Mouse (Mus musculus) Patski (cell line): ENCODE data around the gene Hist1h3h. TPM values are rescaled to one million over a fixed set of nuclear protein-coding genes. Genes with fewer than 3 reads are reported as not detected.
"Not testable (repeated sequence)": the region's sequence is repeated elsewhere in the genome, so short reads cannot be mapped to it uniquely, and the experiment has no call there.

Source experiments
- ATAC-seq: fragments of 100-300 bp; one replicate; pipeline ENCODE4 v1.8.0; 2021
- CTCF ChIA-PET: fragments of 350-600 bp; sonication (Branson Sonifier 250); formaldehyde crosslinking; loops from one replicate; lab custom pipeline; 2022; ENCODE audit warnings: inconsistent platforms; lab: Charles Lee
- POLR2A ChIA-PET: fragments of 350-600 bp; sonication (Branson Sonifier 250); formaldehyde crosslinking; loops from one replicate; lab custom pipeline; 2022; ENCODE audit warnings: antibody characterized with exemption, inconsistent platforms; lab: Charles Lee
- DNase-seq: peaks from one replicate; pipeline ENCODE4 v3.0.0-alpha.2; 2011; ENCODE audit warnings: low read depth, low spot score
- H3K27me3 ChIP-seq: fragments of 371-371 bp; one replicate; pipeline ENCODE4 v1.5.1; 2021
- CTCF ChIP-seq: fragments of 100-300 bp; IDR thresholded peaks from one replicate; pipeline ENCODE4 v1.5.1; 2021
- in situ Hi-C: fragments of 300-500 bp; cut with MboI; formaldehyde crosslinking; loops from 3 replicates; pipeline ENCODE4 v1.11.1; 2018; ENCODE audit warnings: low pct_unique_long_range_greater_than_20kb, mixed read lengths
- polyA plus RNA-seq: library from polyadenylated mRNA; unstranded; gene quantifications from one replicate; pipeline ENCODE4 v1.2.3, GENCODE M21; 2021

The Hist1h3h gene
- 4.9 TPM for polyA plus RNA-seq

DNA sequence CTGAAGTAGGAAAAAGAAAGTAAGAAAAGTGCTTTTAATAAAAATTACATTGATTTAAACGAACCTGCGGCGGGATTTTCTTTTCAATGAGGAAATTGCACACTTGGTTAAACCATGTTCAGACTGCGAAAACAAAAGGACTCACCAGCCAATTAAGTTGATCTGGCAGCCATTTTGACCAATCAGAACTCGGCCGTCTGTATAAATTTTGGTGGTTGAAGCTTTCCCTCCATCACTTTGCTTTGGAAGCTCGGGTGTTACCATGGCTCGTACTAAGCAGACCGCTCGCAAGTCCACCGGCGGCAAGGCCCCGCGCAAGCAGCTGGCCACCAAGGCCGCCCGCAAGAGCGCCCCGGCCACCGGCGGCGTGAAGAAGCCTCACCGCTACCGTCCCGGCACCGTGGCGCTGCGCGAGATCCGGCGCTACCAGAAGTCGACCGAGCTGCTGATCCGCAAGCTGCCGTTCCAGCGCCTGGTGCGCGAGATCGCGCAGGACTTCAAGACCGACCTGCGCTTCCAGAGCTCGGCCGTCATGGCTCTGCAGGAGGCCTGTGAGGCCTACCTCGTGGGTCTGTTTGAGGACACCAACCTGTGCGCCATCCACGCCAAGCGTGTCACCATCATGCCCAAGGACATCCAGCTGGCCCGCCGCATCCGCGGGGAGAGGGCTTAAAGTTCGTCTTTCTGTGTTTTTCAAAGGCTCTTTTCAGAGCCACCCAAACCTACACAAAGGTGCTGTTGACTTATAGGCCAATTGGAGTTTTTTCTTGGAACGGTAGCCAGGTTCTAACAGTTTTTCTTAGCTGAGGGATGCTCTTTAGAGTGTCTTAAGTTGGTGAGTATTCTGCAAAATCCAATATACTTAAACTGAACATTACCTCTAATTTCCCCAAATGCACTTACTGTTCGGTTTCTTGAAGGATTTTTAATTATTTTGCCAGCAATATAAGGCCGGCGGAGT lies at the start of gene Hist1h3h:
Hist1h3h (plus strand) TSS at position 263 of the 961 bp plus-strand sequence.
- ChIA-PET CTCF (interaction anchor here (1.7 kb wide), 1 partner anchor 16 kb away, joined by 4 read pairs; no protein-coding TSS in a partner anchor), POLR2A (interaction anchor here (1.1 to 1.2 kb wide), 2 partner anchors 16 to 19 kb away, joined by 3 read pairs; no protein-coding TSS in a partner anchor)
- in situ Hi-C loops, result loop anchor here (10.0 kb wide), 3 partner anchors 553 to 1817 kb away; partner anchors contain the start of genes Abt1, Hist1h2af, Hist1h3g and Hist1h4h
- not testable (repeated sequence) for H3K27me3 ChIP-seq
- peak; percentile 94 for DNase-seq
- ATAC-seq, result peak; percentile 23

DNA sequence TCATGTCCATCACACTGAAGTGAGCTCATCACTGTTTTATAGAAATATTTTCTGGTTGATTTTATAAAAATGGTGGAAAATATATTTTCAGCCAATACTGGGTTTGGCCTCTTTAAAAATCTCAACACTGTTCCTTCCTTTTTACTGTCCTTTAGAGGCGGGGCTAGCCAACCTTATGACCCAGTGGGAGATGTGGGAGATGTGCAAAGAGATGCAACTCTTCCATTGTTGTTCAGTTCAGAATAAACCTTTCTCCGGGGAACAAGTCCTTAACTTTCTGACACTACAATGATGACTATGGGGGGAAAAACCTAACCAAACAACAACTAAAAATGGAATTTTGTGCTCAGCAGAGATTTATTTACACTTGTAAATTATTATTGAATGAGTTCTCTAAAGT lies 40.2 kb upstream of the Hist1h3h start, which contains the start of gene Olfr1360:
Olfr1360 (minus strand) TSS at position 101 of the 400 bp plus-strand sequence.
- CTCF ChIA-PET, result no interaction called here
- in situ Hi-C loops, result no loop called here
- no peak for DNase-seq
- peaks cover 20% of the 10 kb centered on the region for H3K27me3 ChIP-seq
- ATAC-seq, result no peak
- POLR2A ChIA-PET, result no interaction called here
- TF ChIP-seq CTCF, result no peak

DNA sequence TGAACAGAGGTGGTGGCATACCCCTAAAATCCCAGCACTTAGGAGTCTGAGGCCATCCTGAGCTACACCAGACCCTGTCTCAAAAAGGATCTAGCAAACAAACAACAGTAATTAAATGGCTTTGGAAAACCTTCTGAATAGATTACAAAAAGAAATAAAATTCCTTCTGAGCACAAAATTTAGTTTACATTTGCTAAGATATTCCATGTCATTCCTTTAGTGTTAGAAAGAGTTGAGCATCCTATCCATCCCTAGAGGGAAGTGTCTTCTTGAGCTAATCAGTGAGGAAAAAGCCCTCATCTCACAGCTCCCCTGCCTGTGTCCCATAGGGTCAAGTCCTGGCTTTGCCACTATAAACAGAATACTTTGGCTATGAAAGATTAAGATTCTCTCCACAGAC lies 19.6 kb upstream of the Hist1h3h start, which contains the start of gene Olfr1359:
Olfr1359 (plus strand) TSS at position 301 of the 400 bp plus-strand sequence.
- no peak for ATAC-seq
- no peak for DNase-seq
- POLR2A ChIA-PET, result no interaction called here
- peaks cover 9% of the 10 kb centered on the region for H3K27me3 ChIP-seq
- CTCF ChIA-PET, result interaction anchor here (1.4 kb wide), 1 partner anchor 10 kb away, joined by 4 read pairs; no protein-coding TSS in a partner anchor
- no peak for TF ChIP-seq CTCF
- in situ Hi-C loops, result no loop called here

DNA sequence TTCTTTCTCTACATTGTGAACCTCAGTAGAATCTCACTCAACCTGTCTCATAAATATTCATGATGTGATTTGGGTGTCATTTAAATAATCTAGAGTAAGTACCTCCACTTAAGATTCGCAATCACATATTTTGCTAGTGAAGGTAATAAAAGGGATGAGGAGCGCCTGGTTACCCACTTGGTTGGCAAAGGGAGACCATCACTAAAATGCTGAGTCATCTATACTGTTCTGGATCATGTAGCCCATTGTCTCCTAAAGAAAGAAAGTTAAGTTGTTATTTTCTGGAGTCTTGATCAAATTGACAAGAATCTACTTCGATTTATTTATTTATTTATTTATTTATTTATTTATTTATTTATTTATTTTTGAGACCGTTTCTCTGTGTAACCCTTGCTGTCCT lies 10.8 kb upstream of the Hist1h3h start:
- DNase-seq (no peak), ATAC-seq (no peak)
- TF ChIP-seq CTCF, result no peak
- H3K27me3 ChIP-seq, result peaks cover 20% of the 10 kb centered on the region
- POLR2A ChIA-PET, result no interaction called here
- CTCF ChIA-PET, result no interaction called here
- in situ Hi-C loops, result no loop called here

DNA sequence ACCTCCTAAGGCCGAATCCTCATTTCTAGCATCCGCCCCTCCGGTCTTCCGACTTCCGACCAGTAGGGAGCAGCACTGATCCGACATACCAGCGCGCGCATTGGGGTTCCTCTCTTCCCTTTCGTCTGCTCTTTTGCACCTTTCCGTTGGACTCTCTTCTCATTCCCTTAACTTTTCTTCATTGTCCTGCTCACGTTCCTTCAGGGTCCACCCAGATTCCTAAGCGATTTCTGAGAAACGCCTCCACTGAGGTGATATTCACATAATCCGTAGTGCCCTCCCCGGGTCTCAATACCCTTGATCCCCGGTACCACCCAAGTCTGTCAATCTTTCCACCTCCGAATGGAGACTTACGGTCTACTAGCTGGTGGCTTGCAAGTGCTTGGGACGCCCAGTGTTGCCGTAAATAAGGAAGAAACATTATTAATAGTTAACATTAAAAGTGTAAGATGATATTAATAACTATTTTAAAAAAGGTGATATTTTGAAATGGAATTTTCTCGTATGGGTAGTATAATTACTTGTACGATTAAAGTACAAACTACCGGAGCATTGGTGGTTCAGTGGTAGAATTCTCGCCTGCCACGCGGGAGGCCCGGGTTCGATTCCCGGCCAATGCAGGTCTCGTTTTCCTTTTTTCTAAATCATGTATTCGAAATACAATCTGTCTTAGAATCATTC lies 7.3 kb upstream of the Hist1h3h start:
- in situ Hi-C loops, result loop anchor here (5.0 to 10.0 kb wide), 4 partner anchors 332 to 1825 kb away; partner anchors contain the start of genes Abt1, Hist1h2af, Hist1h2ag and Hist1h2bj
- ChIA-PET POLR2A (no interaction called here), CTCF (interaction anchor here (1.0 kb wide), 1 partner anchor 15 kb away, joined by 3 read pairs; no protein-coding TSS in a partner anchor)
- ATAC-seq, result peak; percentile 84
- TF ChIP-seq CTCF, result peak; percentile 88
- peaks cover 10% of the 10 kb centered on the region for H3K27me3 ChIP-seq
- peak; percentile 64 for DNase-seq

DNA sequence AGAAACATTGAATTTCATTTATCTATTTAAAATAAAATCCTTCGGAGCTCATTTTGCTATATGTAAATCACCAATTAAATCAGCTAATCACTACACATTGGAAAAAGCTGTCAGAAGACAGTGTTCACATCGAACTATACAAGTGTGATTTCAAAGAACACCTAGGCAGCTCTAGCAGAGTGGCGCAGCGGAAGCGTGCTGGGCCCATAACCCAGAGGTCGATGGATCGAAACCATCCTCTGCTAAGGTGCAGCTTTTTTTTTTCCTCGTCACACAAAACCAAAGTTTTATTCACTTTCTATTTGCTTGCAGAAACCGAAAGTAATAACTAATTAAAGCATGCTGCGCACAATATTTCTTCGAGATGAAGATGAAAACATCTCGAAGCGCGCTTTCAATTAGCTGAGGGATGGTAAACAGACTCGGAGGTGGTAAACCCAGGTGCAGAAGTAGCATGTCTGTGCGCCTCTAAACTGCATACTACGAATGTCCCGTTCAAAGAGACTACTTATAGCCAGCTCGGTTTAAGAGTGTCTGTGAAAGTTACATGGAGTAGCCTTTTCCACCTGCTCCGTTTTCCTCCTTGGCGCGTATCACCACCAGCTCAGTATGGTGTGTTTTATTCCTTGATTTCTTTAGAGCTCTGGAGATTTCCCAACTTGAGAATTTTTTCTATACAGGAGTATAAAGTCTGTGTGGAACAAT lies 6.5 kb upstream of the Hist1h3h start:
- TF ChIP-seq CTCF, result no peak
- in situ Hi-C loops, result loop anchor here (5.0 to 10.0 kb wide), 4 partner anchors 331 to 1824 kb away; partner anchors contain the start of genes Abt1, Hist1h2af, Hist1h2ag and Hist1h2bj
- POLR2A ChIA-PET, result interaction anchor here (0.5 to 0.7 kb wide), 3 partner anchors 537 to 1818 kb away, joined by 3 to 4 read pairs (median 4); no protein-coding TSS in a partner anchor

DNA sequence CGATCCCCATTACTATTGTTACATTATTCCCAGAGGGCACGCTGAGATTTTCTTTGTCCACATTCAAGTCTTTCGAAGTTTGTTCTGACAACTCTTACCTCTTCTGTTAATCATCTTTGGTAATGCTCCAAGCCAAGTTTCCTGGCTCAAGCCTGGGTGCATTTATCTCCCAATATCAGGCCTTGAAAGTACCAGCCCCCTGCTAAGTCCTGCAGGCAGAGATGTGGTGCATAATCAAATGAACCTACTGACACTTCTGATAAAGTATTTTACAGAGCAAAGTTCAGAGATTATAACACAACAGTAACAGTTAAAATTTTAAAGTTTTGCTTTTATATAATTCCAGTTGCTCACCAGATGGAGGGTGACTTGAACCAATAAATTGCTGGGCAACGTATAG lies 5.8 kb upstream of the Hist1h3h start:
- CTCF ChIA-PET, result interaction anchor here (1.0 kb wide), 1 partner anchor 9 kb away, joined by 4 read pairs; no protein-coding TSS in a partner anchor
- H3K27me3 ChIP-seq, result no peaks in the 10 kb centered on the region
- in situ Hi-C loops, result loop anchor here (5.0 to 10.0 kb wide), 4 partner anchors 331 to 1823 kb away; partner anchors contain the start of genes Abt1, Hist1h2af, Hist1h2ag and Hist1h2bj
- no peak for TF ChIP-seq CTCF
- DNase-seq (no peak), ATAC-seq (no peak)
- POLR2A ChIA-PET, result interaction anchor here (0.7 kb wide), 1 partner anchor 537 kb away, joined by 4 read pairs; no protein-coding TSS in a partner anchor

More for the DNA sequence above, 6.5 kb upstream of the Hist1h3h start:
- DNase-seq (no peak), ATAC-seq (peak; percentile 69)
- CTCF ChIA-PET, result interaction anchor here (1.0 kb wide), 2 partner anchors 10 to 16 kb away, joined by 3 to 4 read pairs; no protein-coding TSS in a partner anchor
- peaks cover 6% of the 10 kb centered on the region for H3K27me3 ChIP-seq

DNA sequence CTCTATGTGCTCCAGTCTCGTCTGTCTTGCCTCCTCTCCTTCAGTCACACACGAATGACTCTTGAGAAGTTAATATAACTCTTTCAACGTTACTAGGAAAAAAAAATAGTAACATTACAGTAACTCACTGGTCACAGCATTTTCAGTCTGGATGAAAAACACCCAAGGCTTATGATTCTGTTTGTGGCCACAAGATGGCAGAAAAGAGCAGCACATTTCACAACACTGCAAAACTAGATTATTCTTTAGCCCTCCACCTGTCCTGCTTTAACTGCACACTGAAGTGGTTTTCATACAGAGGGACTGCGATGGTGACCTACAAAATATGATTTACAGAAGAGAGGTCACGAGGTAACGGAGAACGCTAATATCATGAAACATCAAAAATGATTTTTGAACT lies 2.7 kb upstream of the Hist1h3h start:
- in situ Hi-C loops, result loop anchor here (5.0 to 10.0 kb wide), 4 partner anchors 328 to 1820 kb away; partner anchors contain the start of genes Abt1, Hist1h2af, Hist1h2ag and Hist1h2bj
- CTCF ChIA-PET, result interaction anchor here (0.6 kb wide), 1 partner anchor 18 kb away, joined by 3 read pairs; no protein-coding TSS in a partner anchor

More for the DNA sequence above, 2.7 kb upstream of the Hist1h3h start:
- no peak for DNase-seq
- no peaks in the 10 kb centered on the region for H3K27me3 ChIP-seq
- no peak for ATAC-seq
- POLR2A ChIA-PET, result no interaction called here
- peak; percentile 67 for TF ChIP-seq CTCF
